19 mouse cellular contexts compared by ENCODE assay signal in the genomic region with DNA sequence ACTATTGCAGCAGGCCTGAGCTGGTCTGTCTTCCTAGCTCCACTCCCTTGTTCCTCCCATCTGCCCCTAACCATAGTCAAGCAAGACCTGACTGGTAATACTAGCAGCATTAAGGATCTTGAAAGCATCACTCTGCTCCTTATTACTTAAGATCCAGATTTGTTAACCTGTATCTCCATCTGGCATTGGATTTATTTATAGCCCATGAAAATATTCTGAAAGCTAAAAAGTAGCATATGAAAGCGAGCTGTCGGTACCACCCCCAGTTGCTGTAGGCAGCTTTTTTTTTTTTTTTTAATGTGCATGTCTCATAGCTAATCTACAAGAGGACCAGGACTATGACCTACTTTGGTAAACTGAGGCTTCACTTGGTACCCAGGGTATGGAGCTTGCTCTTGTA.
"Had no signal": no experiment of that assay in that cellular context is flagged by ENCODE, and none has a peak within 500 bp of the region (broad histone marks: within the 10 kb centered on the region; RNA-seq: fewer than 3 reads in every experiment).

No protein-coding gene starts in this region.

- H3K4me1 ChIP-seq: lung, embryonic 15.5 days; midbrain, embryonic 13.5 days; midbrain, embryonic 15.5 days; neural tube, embryonic 13.5 days; neural tube, embryonic 15.5 days had no signal

- H3K27ac ChIP-seq: lung, embryonic 15.5 days; macrophage; midbrain, embryonic 13.5 days; midbrain, embryonic 15.5 days; neural tube, embryonic 13.5 days; neural tube, embryonic 15.5 days had no signal

- H3K4me3 ChIP-seq: lung, embryonic 15.5 days; megakaryocyte, embryonic 14.5 days; midbrain, embryonic 13.5 days; midbrain, embryonic 15.5 days; neural tube, embryonic 13.5 days; neural tube, embryonic 15.5 days had no signal

- DNase-seq: liver, postnatal 0 days; lung, adult 2 months; lung, postnatal 14 days; lung, postnatal 36 days; retina, postnatal 1 day; right cerebral cortex, adult 18-20 months; right cerebral cortex, postnatal 25 days; right cerebral cortex, postnatal 4 days; spleen, adult 18-20 months; thymus, adult 2 months; thymus, postnatal 25 days; thymus, postnatal 4 days had no signal
